Mouse (Mus musculus) ES-Bruce4 (cell line): Measurements from ENCODE around the gene Uqcc2. TPM values are rescaled to one million over a fixed set of nuclear protein-coding genes. Genes with fewer than 3 reads are reported as not detected.

Experiments used
- H3K27ac ChIP-seq: 2 replicates; pipeline ENCODE4 v1.5.1; 2012; ENCODE audit warnings: low read length, inconsistent platforms; ENCODE audit not compliant: insufficient read depth
- H3K27me3 ChIP-seq: 2 replicates; pipeline ENCODE4 v1.6.1; 2012; ENCODE audit warnings: mild to moderate bottlenecking, low read length, inconsistent platforms; ENCODE audit not compliant: control insufficient read depth, poor library complexity, insufficient read depth, severe bottlenecking
- H3K36me3 ChIP-seq: 2 replicates; pipeline ENCODE4 v1.6.1; 2012; ENCODE audit warnings: inconsistent platforms, mild to moderate bottlenecking, low read length, moderate library complexity; ENCODE audit not compliant: control insufficient read depth, poor library complexity, insufficient read depth, severe bottlenecking
- H3K4me1 ChIP-seq: one replicate; pipeline ENCODE4 v1.8.1; 2011; ENCODE audit warnings: low read length; ENCODE audit not compliant: control insufficient read depth, insufficient read depth
- H3K4me3 ChIP-seq: 2 replicates; pipeline ENCODE4 v1.5.1; 2011; ENCODE audit warnings: low read depth, mild to moderate bottlenecking, low read length
- H3K9ac ChIP-seq: 2 replicates; pipeline ENCODE4 v1.6.1; 2012; ENCODE audit warnings: low read depth, mild to moderate bottlenecking, inconsistent platforms; ENCODE audit not compliant: poor library complexity, severe bottlenecking
- H3K9me3 ChIP-seq: replicated peaks from 2 replicates; pipeline ENCODE4 v1.6.1; 2012; ENCODE audit warnings: mild to moderate bottlenecking, low read length, inconsistent platforms; ENCODE audit not compliant: control insufficient read depth, poor library complexity, insufficient read depth, severe bottlenecking
- CTCF ChIP-seq: IDR thresholded peaks from one replicate; pipeline ENCODE4 v1.8.1; 2011; ENCODE audit warnings: low read depth, low read length
- EP300 ChIP-seq: IDR thresholded peaks from 2 replicates; pipeline ENCODE4 v1.6.1; 2011; ENCODE audit warnings: low read depth, low read length; ENCODE audit not compliant: insufficient read depth
- POLR2A ChIP-seq: IDR thresholded peaks from one replicate; pipeline ENCODE4 v1.8.1; 2011; ENCODE audit warnings: low read length; ENCODE audit not compliant: insufficient read depth
- polyA plus RNA-seq: library from polyadenylated mRNA; stranded (reverse); fragments of >200 nt; gene quantifications from 2 replicates; pipeline ENCODE4 v1.2.4, GENCODE M21; 2011; ENCODE audit warnings: low read depth; ENCODE audit not compliant: missing spikeins, insufficient read depth, insufficient read length

Gene Uqcc2
- polyA plus RNA-seq, 1 experiment: 138 TPM

- Histone ChIP-seq H3K27ac (no peak overlapping the region), H3K36me3 (no peaks in the 10 kb centered on the region), H3K4me1 (peaks cover 4% of the 10 kb centered on the region), H3K9me3 (no peaks in the 10 kb centered on the region), H3K4me3 (no peak overlapping the region), H3K9ac (no peak overlapping the region), H3K27me3 (no peaks in the 10 kb centered on the region)
- TF ChIP-seq POLR2A (no peak), CTCF (no peak), EP300 (no peak)
Observed at GRCm38 (mm10) chr17:27176754-27177153, 43.0 kb upstream of the Uqcc2 start.

DNA sequence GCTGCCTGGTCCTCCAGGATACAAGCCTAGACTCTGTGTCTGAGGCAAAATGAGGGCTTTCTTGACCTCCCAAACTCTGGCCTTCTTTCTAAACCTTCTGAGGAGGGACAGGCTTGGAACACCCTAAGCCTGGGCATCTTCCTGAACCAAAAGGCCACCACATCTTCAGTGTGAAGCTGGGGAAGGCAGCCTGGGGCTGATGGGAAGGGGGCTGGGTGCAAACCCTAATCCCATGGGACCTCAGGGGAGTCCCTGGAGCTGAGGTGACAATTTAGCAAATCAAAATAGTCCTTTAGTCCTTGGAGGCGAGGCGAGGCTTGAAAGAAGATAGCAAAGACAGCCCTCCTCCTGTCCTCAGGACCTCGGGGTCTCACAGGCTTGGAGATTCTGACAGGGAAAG lies 42.6 kb upstream of the Uqcc2 start:
- Histone ChIP-seq H3K27ac (no peak overlapping the region), H3K4me1 (peaks cover 4% of the 10 kb centered on the region), H3K4me3 (no peak overlapping the region), H3K27me3 (no peaks in the 10 kb centered on the region), H3K9ac (no peak overlapping the region), H3K36me3 (no peaks in the 10 kb centered on the region), H3K9me3 (no peaks in the 10 kb centered on the region)
- TF ChIP-seq POLR2A (no peak), CTCF (no peak), EP300 (no peak)

- H3K4me3 ChIP-seq: no peak overlapping the region
- H3K27ac ChIP-seq: no peak overlapping the region
- no peak overlapping the region for H3K9ac ChIP-seq
- H3K27me3 ChIP-seq: no peaks in the 10 kb centered on the region
- TF ChIP-seq POLR2A: no peak
- TF ChIP-seq EP300: no peak
- no peak for TF ChIP-seq CTCF
- no peaks in the 10 kb centered on the region for H3K36me3 ChIP-seq
- peaks cover 4% of the 10 kb centered on the region for H3K4me1 ChIP-seq
- no peaks in the 10 kb centered on the region for H3K9me3 ChIP-seq
Observed at GRCm38 (mm10) chr17:27175196-27175874, 41.6 kb upstream of the Uqcc2 start.

DNA sequence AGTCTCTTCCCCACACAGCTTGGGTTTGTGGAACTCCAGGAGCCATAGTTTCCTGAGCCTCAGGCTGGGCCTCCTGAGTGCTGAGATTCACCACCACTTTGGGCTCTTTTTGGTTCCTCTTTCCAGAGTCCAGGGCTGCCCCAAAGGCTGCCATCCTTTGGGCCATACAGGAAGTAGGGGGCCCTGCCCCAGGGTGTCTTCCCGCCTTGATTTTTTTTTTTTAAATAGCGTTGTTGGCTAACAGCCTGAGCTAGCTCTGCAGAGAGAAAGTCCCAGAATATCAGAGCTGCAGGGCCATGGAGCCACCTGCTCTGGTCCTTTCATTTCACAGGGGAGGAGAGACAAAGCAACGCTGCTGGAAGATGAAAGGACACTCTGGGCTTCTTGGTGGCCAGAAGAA lies 40.0 kb upstream of the Uqcc2 start:
- Histone ChIP-seq H3K9me3 (no peaks in the 10 kb centered on the region), H3K27ac (no peak overlapping the region), H3K36me3 (no peaks in the 10 kb centered on the region), H3K9ac (no peak overlapping the region), H3K4me1 (no peaks in the 10 kb centered on the region), H3K27me3 (no peaks in the 10 kb centered on the region), H3K4me3 (no peak overlapping the region)
- no peak for TF ChIP-seq EP300
- TF ChIP-seq POLR2A: no peak
- no peak for TF ChIP-seq CTCF

DNA sequence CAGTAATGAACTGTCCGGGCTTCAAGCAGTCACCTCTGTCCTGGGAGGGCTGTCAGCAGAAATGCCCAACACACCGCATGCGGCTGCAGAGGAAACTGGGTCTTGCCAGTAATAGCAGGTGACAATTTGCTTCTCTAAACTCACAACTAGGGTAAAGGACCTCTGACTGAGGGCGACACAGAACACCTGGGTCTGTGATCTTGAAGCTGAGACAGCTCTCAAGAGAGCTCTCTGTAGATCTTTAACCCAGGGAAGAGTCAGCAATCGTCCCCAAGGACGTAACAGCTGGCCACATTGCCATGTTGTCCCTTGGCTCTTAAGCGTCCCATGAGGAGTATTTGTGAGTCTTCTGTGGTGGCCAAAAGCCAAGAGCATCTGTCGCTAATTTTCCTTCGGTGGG lies 38.7 kb upstream of the Uqcc2 start:
- no peak overlapping the region for H3K27ac ChIP-seq
- H3K27me3 ChIP-seq: no peaks in the 10 kb centered on the region
- no peak overlapping the region for H3K4me3 ChIP-seq
- H3K9me3 ChIP-seq: no peaks in the 10 kb centered on the region
- TF ChIP-seq POLR2A (no peak), CTCF (no peak), EP300 (no peak)
- no peaks in the 10 kb centered on the region for H3K36me3 ChIP-seq
- no peak overlapping the region for H3K9ac ChIP-seq
- no peaks in the 10 kb centered on the region for H3K4me1 ChIP-seq

DNA sequence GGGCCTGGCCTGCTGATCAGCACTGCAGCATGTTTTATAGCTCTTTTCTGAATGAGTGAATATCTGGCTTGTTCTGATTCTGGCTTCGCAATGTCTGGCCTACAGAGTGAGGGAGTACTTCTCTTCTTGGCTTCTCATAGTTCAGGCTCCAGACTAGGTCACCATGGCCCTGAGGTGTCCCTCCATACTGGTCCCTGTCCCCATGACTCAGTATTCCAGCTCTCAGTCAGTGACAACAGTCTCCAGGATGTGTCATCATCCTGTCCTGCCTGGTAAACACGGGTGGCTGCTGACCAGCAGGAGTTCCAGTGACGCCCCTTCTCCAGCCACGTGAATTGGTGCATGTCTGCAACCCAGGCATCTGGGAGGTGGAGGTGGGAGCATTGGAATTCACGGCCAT lies 37.4 kb upstream of the Uqcc2 start:
- Histone ChIP-seq H3K27ac (no peak overlapping the region), H3K36me3 (no peaks in the 10 kb centered on the region), H3K9me3 (no peaks in the 10 kb centered on the region), H3K4me1 (no peaks in the 10 kb centered on the region), H3K9ac (no peak overlapping the region), H3K27me3 (no peaks in the 10 kb centered on the region), H3K4me3 (no peak overlapping the region)
- TF ChIP-seq POLR2A (no peak), EP300 (no peak)
